Mouse (Mus musculus) E14TG2a.4 (cell line): ENCODE measurements around the gene Olfr365.

Experiments
- CTCF ChIP-seq: conservative IDR thresholded peaks from 2 replicates; pipeline ENCODE4 v1.5.1; 2014; ENCODE audit warnings: low read length
- NANOG ChIP-seq: IDR thresholded peaks from 2 replicates; pipeline ENCODE4 v1.6.1; 2014; ENCODE audit warnings: borderline replicate concordance, low read length, mixed read lengths

DNA sequence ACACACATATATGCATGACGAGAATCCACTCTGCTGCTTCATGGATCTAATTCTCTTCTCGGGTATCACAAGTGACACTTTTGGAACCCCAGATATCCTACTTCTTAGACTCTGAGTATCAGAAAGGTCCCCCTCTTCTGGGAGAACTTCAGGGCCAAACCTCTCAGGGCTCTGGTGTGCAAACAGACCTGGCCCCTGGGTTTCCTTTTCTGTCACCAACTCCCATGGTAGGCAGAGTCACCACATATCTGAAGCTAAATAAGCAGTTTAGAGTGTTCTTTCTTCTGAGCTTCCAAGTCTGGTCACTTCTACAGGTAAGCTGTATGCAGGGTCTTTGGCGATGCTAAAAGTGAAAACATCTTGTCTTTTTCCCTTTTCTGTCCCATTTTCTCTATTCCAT is at the start of gene Olfr365:
- TF ChIP-seq CTCF = no peak
- TF ChIP-seq NANOG = no peak
